Mouse (Mus musculus): ENCODE measurements at regions not wholly inside any gene's neighbourhood (a gene's known extent, or its start where the extent isn't known, plus 50 kb on each side); places are given as distances from the start of the nearest gene placed in this dataset.
A peak's percentile ranks its signal among the peaks of the same experiment; 100 is the strongest.
"Not testable (repeated sequence)": the region's sequence is repeated elsewhere in the genome, so short reads cannot be mapped to it uniquely, and the experiment has no call there.

DNA sequence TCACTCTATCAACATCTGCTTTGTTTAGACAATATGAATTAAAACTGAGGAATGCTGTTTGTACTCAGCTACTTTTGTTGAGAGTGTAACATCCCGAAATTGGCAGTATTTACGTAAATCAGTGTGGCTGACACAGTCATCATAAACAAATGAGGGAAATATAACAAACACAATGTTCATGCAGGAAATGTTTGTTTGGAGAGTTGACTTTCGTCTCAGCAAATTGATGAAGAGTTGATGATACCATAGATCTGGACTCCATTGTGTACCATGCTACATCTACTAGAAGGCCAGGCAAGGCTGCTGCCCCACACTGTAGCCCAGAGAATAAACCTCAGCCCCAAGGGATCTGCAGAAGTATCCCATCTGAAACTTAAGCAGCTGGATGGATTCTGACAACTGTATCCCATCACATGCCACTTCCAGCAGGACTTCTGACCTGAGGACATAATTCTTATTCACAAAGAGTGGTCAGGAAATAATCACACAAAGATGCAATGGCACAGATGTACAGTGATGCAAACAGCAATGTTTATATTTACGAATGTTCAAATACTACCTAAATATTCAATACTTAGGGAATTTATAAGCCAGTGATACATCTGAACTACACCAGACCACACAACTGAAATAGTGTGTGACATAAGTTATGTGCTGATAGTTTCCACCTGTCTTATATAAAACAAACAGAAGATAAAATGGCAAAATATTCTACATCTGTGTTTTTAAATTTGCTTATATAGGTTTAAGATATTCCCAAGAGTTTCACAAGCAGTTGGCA, 51.3 kb downstream of the Gm21897 start:
- no peak for DNase-seq

DNA sequence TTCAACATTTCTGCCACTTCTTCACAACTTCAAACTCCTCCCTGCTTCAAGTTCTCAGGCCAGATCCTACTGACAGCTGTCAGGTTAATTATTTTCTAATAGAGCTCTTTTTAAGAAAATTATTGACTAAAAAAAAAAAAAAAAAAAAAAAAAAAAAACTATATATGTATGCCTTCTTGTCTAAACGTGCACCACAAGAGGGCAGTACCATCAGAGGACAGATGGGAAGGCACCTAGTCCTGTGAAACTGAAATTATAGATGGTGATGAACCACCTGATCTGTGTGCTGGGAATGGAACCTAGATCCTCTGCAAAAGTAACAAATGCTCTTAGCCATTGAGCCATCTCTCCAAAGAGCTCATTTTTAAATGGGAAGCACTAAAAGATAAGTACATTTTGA, 55.6 kb downstream of the Gm21897 start:
- no peak for DNase-seq

DNA sequence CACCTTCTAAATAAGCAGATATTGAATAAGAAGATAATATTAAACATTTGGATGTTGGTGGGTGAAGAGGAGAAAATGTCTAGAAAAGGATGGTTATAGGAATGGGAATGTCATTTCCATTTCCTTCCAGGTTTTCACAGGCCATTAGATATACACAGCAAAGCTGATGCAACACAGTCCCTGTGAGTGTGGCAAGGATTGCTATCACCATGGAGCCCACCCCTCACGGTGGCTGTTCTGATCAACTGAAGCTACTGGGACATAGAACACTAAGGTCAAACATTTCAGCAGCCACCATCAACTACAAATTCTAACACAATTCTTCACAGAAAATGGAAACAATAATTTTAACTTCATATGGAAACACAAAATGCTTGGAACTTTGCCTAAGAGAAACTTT, 56.7 kb downstream of the Gm21897 start:
- DNase-seq = no peak

DNA sequence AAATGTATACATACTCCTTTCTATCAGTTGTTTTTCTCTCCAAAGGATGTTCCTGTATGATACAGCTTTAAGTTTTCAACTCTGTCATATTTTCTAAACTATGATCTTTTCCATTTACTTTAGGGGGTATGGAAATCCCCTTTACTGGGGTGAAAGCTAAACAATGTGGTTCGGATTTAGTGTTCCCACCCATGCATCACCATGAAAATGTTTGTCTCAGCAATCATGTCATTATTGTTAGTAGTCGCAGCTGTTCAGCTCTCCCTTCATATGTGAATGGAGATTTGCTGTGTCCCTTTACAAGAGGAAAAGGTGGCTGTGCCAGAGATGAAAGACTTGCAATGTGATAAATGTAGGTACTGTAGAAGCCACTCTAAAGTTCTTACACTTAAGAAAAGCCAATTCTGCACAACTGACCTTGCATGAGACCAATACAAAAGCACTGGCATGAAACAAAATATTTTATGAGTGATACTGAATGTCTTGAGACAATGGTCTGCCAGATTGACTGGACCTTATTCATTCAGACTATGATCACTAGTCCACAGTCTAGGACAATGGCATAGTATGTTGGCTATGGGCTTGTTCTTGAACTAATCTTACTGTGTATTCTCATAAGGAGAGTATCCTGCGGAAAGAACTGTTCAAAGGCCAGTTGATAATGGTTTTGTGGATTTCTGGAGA, 68.4 kb downstream of the Gm21897 start:
- DNase-seq = no peak

DNA sequence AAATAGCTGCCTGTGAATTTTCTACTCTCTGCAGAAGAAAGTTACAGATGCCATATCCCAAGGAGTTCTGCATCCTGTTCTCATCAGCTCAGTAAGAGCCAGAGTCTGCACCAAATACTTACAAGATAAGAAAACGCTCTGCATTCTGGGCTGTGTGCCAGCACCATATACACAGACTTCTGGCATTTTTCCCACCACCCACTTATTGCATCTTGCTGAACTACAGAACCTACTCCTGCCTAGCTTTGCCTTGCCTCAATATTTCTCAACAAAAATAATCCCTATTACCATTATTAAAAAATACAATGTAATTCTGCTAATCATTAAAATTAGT, 69.0 kb downstream of the Gm21897 start:
- DNase-seq = peak; percentile 82

DNA sequence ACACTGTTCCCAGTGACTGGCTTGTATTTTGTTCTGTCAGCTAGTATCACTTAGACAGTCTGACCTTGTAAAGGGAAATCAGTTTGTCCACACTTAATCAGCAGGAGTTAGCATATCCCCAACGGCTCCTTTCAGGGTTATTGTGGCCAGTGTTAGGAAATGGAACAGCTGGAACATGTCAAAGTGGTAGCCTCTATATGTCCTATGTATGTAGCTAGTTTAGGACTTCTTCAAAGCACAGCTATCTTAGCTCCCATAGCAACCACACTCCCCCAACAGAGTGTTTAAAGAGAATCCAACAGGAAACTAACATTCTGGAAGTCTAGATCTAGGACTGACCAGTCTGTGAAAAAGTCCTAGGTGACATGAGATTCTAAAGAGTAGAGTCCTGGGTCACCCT, 72.6 kb downstream of the Gm21897 start:
- no peak for DNase-seq

DNA sequence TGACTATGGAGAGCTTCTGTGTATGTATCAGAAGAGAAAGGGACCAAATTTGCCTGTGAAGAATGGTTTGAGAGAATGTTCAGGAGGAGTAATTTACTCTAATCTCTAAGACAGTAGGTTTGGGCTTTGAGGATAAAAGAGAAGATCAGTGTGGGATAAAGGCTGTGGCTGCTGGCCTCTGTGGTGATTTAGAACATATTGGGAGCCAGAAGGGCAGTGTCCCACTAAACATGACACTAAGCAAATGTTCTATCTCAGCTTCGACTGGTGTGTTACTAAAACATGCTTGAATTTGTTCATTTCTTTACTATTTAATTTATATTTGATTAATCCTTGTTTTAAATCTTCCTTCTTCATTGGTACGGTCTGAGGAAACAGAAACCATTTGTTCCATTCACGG, 113.1 kb downstream of the Gm21897 start:
- DNase-seq = no peak

DNA sequence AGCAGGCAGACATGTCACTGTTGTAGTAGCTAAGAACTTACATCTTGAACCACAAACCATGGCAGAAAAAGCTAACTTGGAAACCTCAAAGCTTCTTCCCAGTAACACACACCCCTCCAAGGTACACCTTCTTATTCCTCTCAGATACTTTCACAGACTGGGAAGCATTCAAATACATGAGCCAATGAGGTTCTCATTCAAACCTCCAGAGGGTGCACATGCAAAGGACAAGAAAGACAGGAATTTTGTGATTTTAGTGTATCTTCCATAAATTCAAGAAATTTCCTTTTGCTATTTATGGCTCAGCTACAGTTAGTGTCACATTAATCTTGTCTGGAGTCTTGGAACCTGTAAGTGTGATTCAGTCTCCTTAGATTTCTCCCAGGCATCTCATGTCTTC, 115.4 kb downstream of the Gm21897 start:
- no peak for DNase-seq

DNA sequence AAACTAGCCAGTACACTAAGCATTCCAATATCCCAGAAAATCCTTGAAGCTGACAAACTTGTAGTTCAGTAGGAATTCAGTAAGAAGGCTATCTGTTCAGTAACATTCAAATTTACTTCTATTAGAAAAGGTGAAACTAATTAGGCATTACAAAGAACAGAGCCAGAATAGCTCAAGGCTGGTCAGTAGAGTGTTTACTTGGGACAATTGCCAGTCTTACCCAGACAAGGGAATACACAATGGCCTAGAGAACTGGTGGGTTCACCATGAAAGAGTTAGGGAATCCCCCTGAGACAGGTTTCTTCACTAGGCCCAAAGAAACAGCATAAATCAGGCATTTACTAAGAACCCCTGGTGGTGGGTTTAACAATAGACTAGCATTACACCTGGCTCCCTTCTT, 145.6 kb downstream of the Gm21897 start:
- not testable (repeated sequence) for DNase-seq

DNA sequence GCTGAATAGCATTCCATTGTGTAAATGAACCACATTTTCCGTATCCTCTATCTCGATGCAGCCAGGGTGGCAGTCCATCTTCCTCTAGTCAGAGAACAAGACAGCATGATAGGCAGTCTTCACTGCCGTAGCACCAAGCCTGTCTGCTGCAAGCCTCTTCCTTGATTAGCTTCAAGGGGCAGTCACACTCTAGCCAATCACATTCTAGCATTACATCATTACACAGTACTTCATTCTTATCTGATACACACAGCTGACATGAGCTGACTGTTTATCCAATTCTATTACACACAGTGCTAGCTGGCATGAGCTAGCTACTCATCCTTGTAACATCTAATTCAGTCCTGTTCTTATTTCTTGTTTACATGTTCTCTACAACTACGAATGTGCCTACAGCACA, 156.6 kb downstream of the Gm21897 start:
- no peak for DNase-seq

DNA sequence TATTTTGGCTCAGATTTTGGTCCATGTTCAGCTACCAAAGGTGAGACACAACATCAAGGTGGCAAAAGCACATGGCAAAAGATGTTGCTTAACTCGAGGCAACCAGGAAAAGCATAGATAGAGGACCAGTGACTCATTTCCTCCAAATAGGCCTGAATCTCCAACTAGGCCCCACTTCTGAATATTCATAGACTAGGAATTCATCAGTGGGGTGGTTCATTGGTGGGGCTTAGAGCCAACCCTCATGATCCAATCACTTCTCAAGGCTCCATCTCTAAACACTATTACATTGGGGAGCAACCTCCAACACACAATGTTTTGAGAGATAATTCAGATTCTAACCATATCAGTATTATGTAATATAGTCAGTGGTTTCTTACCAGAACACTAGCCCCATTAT, 161.6 kb downstream of the Gm21897 start:
- no peak for DNase-seq

DNA sequence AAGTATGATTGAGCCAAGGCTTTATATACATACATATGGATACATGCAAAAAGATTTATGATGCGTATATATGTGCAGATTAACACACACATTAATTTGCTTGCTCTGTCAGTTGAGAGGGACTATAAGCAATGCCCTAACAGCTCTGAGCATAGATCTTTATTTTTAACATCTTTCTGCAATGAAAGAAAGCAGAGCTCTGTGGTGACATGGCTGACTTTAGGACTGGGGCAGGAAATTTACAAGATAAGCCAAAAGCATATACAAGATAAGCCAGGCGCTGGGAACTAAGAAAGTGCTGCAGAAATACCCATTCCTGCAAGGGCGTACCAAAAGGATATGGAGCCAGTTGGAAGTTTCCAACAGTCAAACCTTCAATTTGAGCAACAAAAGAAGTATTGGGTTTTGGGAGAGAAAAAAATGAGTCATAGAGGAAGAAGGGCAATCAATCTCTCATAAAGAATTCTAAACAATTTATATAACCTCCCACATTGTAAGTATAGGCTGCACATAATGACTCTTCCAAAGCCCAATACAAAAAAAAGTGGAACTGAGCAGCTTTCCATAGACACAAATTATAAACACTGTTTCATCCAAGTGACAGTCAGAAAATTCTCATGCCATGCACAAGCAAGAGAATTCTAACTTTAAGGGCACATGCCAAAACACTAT, 174.2 kb downstream of the Gm21897 start:
- DNase-seq = no peak

DNA sequence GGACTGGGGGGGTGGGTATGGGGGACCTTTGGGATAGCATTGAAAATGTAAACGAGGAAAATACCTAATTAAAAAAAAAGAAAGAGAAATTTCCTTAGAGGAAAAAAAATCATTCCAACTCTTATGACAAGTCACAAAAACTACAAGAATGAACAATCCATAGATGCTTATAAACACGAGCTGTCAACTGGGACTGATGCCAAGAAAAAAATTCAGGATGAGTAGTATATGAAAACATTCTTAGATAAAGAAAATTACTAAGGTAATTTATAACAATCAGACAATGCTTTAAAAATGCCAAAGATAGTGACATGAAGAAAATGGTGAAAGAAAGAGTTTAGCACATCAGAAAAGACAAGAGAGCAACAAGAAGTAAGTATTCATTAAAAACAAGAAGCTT, 176.0 kb downstream of the Gm21897 start:
- no peak for DNase-seq

Data from right cerebral cortex, adult 18-20 months (tissue).